Mouse (Mus musculus) MEL (cell line): ENCODE data around the gene Tnfrsf21. TPM values are rescaled to one million over a fixed set of nuclear protein-coding genes. Genes with fewer than 3 reads are reported as not detected.

Experiments used
- DNase-seq: peaks from one replicate; pipeline ENCODE4 v3.0.0; 2011; ENCODE audit warnings: low read depth, low spot score
- H3K27ac ChIP-seq: 2 replicates; pipeline ENCODE4 v1.5.1; 2012; ENCODE audit warnings: low read depth, mild to moderate bottlenecking, control low read depth, low read length, moderate library complexity; ENCODE audit not compliant: control insufficient read depth
- H3K27me3 ChIP-seq, 2 experiments: fragments of 150-350 bp in 1 of 2; sonication (generic) in 1 of 2; 2 replicates each; pipeline ENCODE4 v1.6.1; 2012; ENCODE audit warnings: low read length in 2 of 2, mild to moderate bottlenecking in 2 of 2, improper control_type of control experiment in 1 of 2, moderate library complexity in 1 of 2; ENCODE audit not compliant: insufficient read depth in 2 of 2, control insufficient read depth in 1 of 2
- H3K36me3 ChIP-seq, 2 experiments: 2 replicates each; pipeline ENCODE4 v1.6.1; 2012 to 2014; ENCODE audit warnings: low read length in 2 of 2, improper control_type of control experiment in 1 of 2, inconsistent platforms in 1 of 2, mild to moderate bottlenecking in 1 of 2; ENCODE audit not compliant: insufficient read depth in 2 of 2, control insufficient read depth in 1 of 2
- H3K4me1 ChIP-seq, 2 experiments: fragments of 150-350 bp in 1 of 2; sonication (generic) in 1 of 2; 2 replicates each; pipeline ENCODE4 v1.6.1; 2012; ENCODE audit warnings: low read length in 2 of 2, improper control_type of control experiment in 1 of 2, mild to moderate bottlenecking in 1 of 2; ENCODE audit not compliant: insufficient read depth in 2 of 2, control insufficient read depth in 1 of 2
- H3K4me3 ChIP-seq, 2 experiments: fragments of 150-350 bp in 1 of 2; sonication (generic) in 1 of 2; 2 replicates each; pipeline ENCODE4 v1.5.1; 2012; ENCODE audit warnings: low read depth in 2 of 2, low read length in 2 of 2, mild to moderate bottlenecking in 2 of 2, moderate library complexity in 2 of 2, control low read depth in 1 of 2, improper control_type of control experiment in 1 of 2; ENCODE audit not compliant: control insufficient read depth in 1 of 2, insufficient read depth in 1 of 2
- H3K79me2 ChIP-seq: 2 replicates; pipeline ENCODE4 v1.6.1; 2012; ENCODE audit warnings: mild to moderate bottlenecking, low read length, moderate library complexity; ENCODE audit not compliant: control insufficient read depth, poor library complexity, insufficient read depth
- H3K9ac ChIP-seq: 2 replicates; pipeline ENCODE4 v1.6.1; 2012; ENCODE audit warnings: low read depth, mild to moderate bottlenecking, control low read depth, low read length, moderate library complexity; ENCODE audit not compliant: control insufficient read depth, poor library complexity, severe bottlenecking
- H3K9me3 ChIP-seq: fragments of 150-350 bp; sonication (generic); replicated peaks from 2 replicates; pipeline ENCODE4 v1.6.1; 2012; ENCODE audit warnings: mild to moderate bottlenecking, low read length, improper control_type of control experiment, moderate library complexity; ENCODE audit not compliant: insufficient read depth
- BHLHE40 ChIP-seq: IDR thresholded peaks from 2 replicates; pipeline ENCODE4 v1.6.1; 2012; ENCODE audit warnings: low read depth, mild to moderate bottlenecking, inconsistent platforms, low read length, improper control_type of control experiment, borderline replicate concordance
- CHD1 ChIP-seq: IDR thresholded peaks from 2 replicates; pipeline ENCODE4 v1.6.1; 2012; ENCODE audit warnings: low read depth, mild to moderate bottlenecking, inconsistent platforms, low read length, improper control_type of control experiment
- CTCF ChIP-seq, 3 experiments: IDR thresholded peaks in 2 of 3; conservative IDR thresholded peaks in 1 of 3; 2 replicates each; pipeline ENCODE4 v1.5.1; 2011 to 2012; ENCODE audit warnings: low read length in 3 of 3, low read depth in 2 of 3, mild to moderate bottlenecking in 2 of 3, improper control_type of control experiment in 1 of 3, inconsistent platforms in 1 of 3, mixed read lengths in 1 of 3, moderate library complexity in 1 of 3; ENCODE audit not compliant: control insufficient read depth in 1 of 3, insufficient read depth in 1 of 3, poor library complexity in 1 of 3, severe bottlenecking in 1 of 3
- ELF1 ChIP-seq: IDR thresholded peaks from 2 replicates; pipeline ENCODE4 v1.6.1; 2014; ENCODE audit warnings: low read depth, mild to moderate bottlenecking, inconsistent platforms, low read length, improper control_type of control experiment, moderate library complexity
- EP300 ChIP-seq, 2 experiments: IDR thresholded peaks; 2 replicates each; pipeline ENCODE4 v1.6.1; 2011; ENCODE audit warnings: improper control_type of control experiment in 2 of 2, low read length in 2 of 2, low read depth in 1 of 2, mild to moderate bottlenecking in 1 of 2
- GABPA ChIP-seq: IDR thresholded peaks from 2 replicates; pipeline ENCODE4 v1.6.1; 2012; ENCODE audit warnings: low read depth, mild to moderate bottlenecking, inconsistent platforms, low read length, improper control_type of control experiment, moderate library complexity
- GATA1 ChIP-seq: IDR thresholded peaks from 2 replicates; pipeline ENCODE4 v1.6.1; 2011; ENCODE audit warnings: low read depth, low read length, improper control_type of control experiment
- HCFC1 ChIP-seq: IDR thresholded peaks from 2 replicates; pipeline ENCODE4 v1.6.1; 2012; ENCODE audit warnings: low read depth, mild to moderate bottlenecking, inconsistent platforms, low read length, improper control_type of control experiment, moderate library complexity
- KAT2A ChIP-seq: conservative IDR thresholded peaks from 2 replicates; pipeline ENCODE4 v1.6.1; 2012; ENCODE audit warnings: low read depth, low read length, improper control_type of control experiment, inconsistent platforms
- MAX ChIP-seq: IDR thresholded peaks from 2 replicates; pipeline ENCODE4 v1.6.1; 2011; ENCODE audit warnings: low read length, improper control_type of control experiment
- MEF2A ChIP-seq: IDR thresholded peaks from 2 replicates; pipeline ENCODE4 v1.6.1; 2014; ENCODE audit warnings: low read depth, mild to moderate bottlenecking, inconsistent platforms, low read length, improper control_type of control experiment; ENCODE audit not compliant: poor library complexity, insufficient replicate concordance, severe bottlenecking; ENCODE audit errors: extremely low read depth
- MXI1 ChIP-seq: IDR thresholded peaks from 2 replicates; pipeline ENCODE4 v1.6.1; 2011; ENCODE audit warnings: mild to moderate bottlenecking, low read depth, low read length, improper control_type of control experiment
- MYC ChIP-seq: IDR thresholded peaks from 2 replicates; pipeline ENCODE4 v1.6.1; 2011; ENCODE audit warnings: low read depth, mild to moderate bottlenecking, low read length, improper control_type of control experiment, moderate library complexity
- NELFE ChIP-seq: IDR thresholded peaks from 2 replicates; pipeline ENCODE4 v1.6.1; 2011; ENCODE audit warnings: low read depth, low read length, improper control_type of control experiment
- NRF1 ChIP-seq: IDR thresholded peaks from 2 replicates; pipeline ENCODE4 v1.6.1; 2014; ENCODE audit warnings: low read depth, mild to moderate bottlenecking, inconsistent platforms, low read length, improper control_type of control experiment, moderate library complexity; ENCODE audit not compliant: poor library complexity, insufficient read depth, severe bottlenecking
- POLR2AphosphoS2 ChIP-seq: IDR thresholded peaks from 2 replicates; pipeline ENCODE4 v1.6.1; 2011; ENCODE audit warnings: low read length, improper control_type of control experiment
- RAD21 ChIP-seq: IDR thresholded peaks from 2 replicates; pipeline ENCODE4 v1.6.1; 2011; ENCODE audit warnings: mild to moderate bottlenecking, low read depth, low read length, improper control_type of control experiment
- SIN3A ChIP-seq: IDR thresholded peaks from 2 replicates; pipeline ENCODE4 v1.6.1; 2012; ENCODE audit warnings: low read length, improper control_type of control experiment, inconsistent platforms
- TAL1 ChIP-seq: IDR thresholded peaks from 2 replicates; pipeline ENCODE4 v1.6.1; 2012; ENCODE audit warnings: mild to moderate bottlenecking, inconsistent platforms, low read length, moderate library complexity, mixed read lengths
- TBP ChIP-seq: IDR thresholded peaks from 2 replicates; pipeline ENCODE4 v1.8.0; 2011; ENCODE audit warnings: low read depth, low read length, improper control_type of control experiment
- UBTF ChIP-seq: IDR thresholded peaks from 2 replicates; pipeline ENCODE4 v1.6.1; 2012; ENCODE audit warnings: low read depth, mild to moderate bottlenecking, inconsistent platforms, low read length, improper control_type of control experiment, moderate library complexity, borderline replicate concordance; ENCODE audit not compliant: insufficient read depth
- USF1 ChIP-seq: IDR thresholded peaks from 2 replicates; pipeline ENCODE4 v1.6.1; 2014; ENCODE audit warnings: low read depth, mild to moderate bottlenecking, inconsistent platforms, low read length, improper control_type of control experiment, moderate library complexity
- ZC3H11A ChIP-seq: IDR thresholded peaks from 2 replicates; pipeline ENCODE4 v1.6.1; 2012; ENCODE audit warnings: low read depth, mild to moderate bottlenecking, inconsistent platforms, low read length, improper control_type of control experiment
- ZKSCAN1 ChIP-seq: IDR thresholded peaks from 2 replicates; pipeline ENCODE4 v1.6.1; 2012; ENCODE audit warnings: low read depth, mild to moderate bottlenecking, inconsistent platforms, low read length, improper control_type of control experiment, moderate library complexity
- polyA plus RNA-seq, 2 experiments: library from polyadenylated mRNA; stranded (reverse) in 1 of 2; unstranded in 1 of 2; fragments of >175 nt in 1 of 2; fragments of >200 nt in 1 of 2; gene quantifications; 2 replicates each; pipeline versions ENCODE4 v1.2.1 to v1.2.4; 2012; ENCODE audit warnings: low replicate concordance in 2 of 2, low read depth in 1 of 2; ENCODE audit not compliant: insufficient read length in 2 of 2, insufficient read depth in 1 of 2, missing spikeins in 1 of 2
- total RNA-seq: library from RNA; depleted of rRNA; stranded (reverse); fragments of 300-350 nt; gene quantifications from 2 replicates; pipeline ENCODE4 v1.2.3, GENCODE M21; 2012

Gene Tnfrsf21
- total and polyA plus RNA-seq, 3 experiments: not detected

- H3K27me3 ChIP-seq: no peaks in the 10 kb centered on the region
- no peak overlapping the region for H3K9ac ChIP-seq
- H3K79me2 ChIP-seq: no peaks in the 10 kb centered on the region
- DNase-seq: no peak
- no peak overlapping the region for H3K4me3 ChIP-seq
- H3K27ac ChIP-seq: no peak overlapping the region
- TF ChIP-seq GATA1 (no peak), MEF2A (no peak), HCFC1 (no peak), SIN3A (no peak), ZC3H11A (no peak), GABPA (no peak), EP300 (IDR thresholded peaks at IDR 0.05; ENCODE audit: low read depth in 1 of 2, low read length in 2 of 2) (no peak), CTCF (IDR thresholded peaks at IDR 0.05 in 2 of 3, conservative IDR thresholded peaks at IDR 0.05 in 1 of 3; ENCODE audit: control insufficient read depth in 1 of 3, insufficient read depth in 1 of 3, low read depth in 2 of 3, low read length in 3 of 3, poor library complexity in 1 of 3, severe bottlenecking in 1 of 3) (no peak), POLR2AphosphoS2 (no peak), MYC (no peak), ZKSCAN1 (no peak), MXI1 (no peak)
- no peaks in the 10 kb centered on the region for H3K4me1 ChIP-seq
- no peaks in the 10 kb centered on the region for H3K36me3 ChIP-seq
- H3K9me3 ChIP-seq: no peaks in the 10 kb centered on the region
Observed at GRCm38 (mm10) chr17:43110168-43110885, 94.0 kb downstream of the Tnfrsf21 start.

GRCm38 (mm10) chr17:43113391-43113984, 97.1 kb downstream of the Tnfrsf21 start:
- Histone ChIP-seq H3K9me3 (no peaks in the 10 kb centered on the region), H3K27ac (no peak overlapping the region), H3K4me1 (no peaks in the 10 kb centered on the region), H3K9ac (no peak overlapping the region), H3K79me2 (no peaks in the 10 kb centered on the region), H3K36me3 (no peaks in the 10 kb centered on the region), H3K27me3 (no peaks in the 10 kb centered on the region), H3K4me3 (no peak overlapping the region)
- DNase-seq: no peak
- TF ChIP-seq ZC3H11A (no peak), NRF1 (no peak), MYC (no peak), USF1 (no peak), CHD1 (no peak), BHLHE40 (no peak), MAX (no peak), MEF2A (no peak), KAT2A (no peak), GATA1 (no peak), GABPA (no peak), UBTF (no peak), TAL1 (no peak), TBP (no peak), MXI1 (no peak), NELFE (no peak), EP300 (IDR thresholded peaks at IDR 0.05; ENCODE audit: low read depth in 1 of 2, low read length in 2 of 2) (no peak), RAD21 (no peak), ELF1 (no peak)
